Mouse (Mus musculus) cortical plate, adult 2 months (tissue): ENCODE measurements around the gene Emc10. TPM values are rescaled to one million over a fixed set of nuclear protein-coding genes. Genes with fewer than 3 reads are reported as not detected.
A peak's percentile ranks its signal among the peaks of the same experiment; 100 is the strongest.

ENCODE experiments used
- H3K27ac ChIP-seq: fragments of 200-500 bp; 2 replicates; pipeline ENCODE4 v1.5.1; 2012; ENCODE audit warnings: low read length, control low read depth, inconsistent platforms; ENCODE audit not compliant: insufficient read depth
- H3K4me1 ChIP-seq: fragments of 200-500 bp; 2 replicates; pipeline ENCODE4 v1.6.1; 2011; ENCODE audit warnings: low read length; ENCODE audit not compliant: control insufficient read depth, insufficient read depth
- H3K4me3 ChIP-seq: fragments of 200-500 bp; 2 replicates; pipeline ENCODE4 v1.5.1; 2011; ENCODE audit warnings: mild to moderate bottlenecking, low read length, control low read depth; ENCODE audit not compliant: insufficient read depth
- CTCF ChIP-seq: fragments of 200-500 bp; IDR thresholded peaks from 2 replicates; pipeline ENCODE4 v1.5.1; 2011; ENCODE audit warnings: mild to moderate bottlenecking, control low read depth, low read length; ENCODE audit not compliant: insufficient read depth; ENCODE audit errors: extremely low read depth
- POLR2A ChIP-seq: fragments of 200-500 bp; IDR thresholded peaks from 2 replicates; pipeline ENCODE4 v1.6.1; 2011; ENCODE audit warnings: mild to moderate bottlenecking, low read length, control low read depth; ENCODE audit not compliant: insufficient read depth; ENCODE audit errors: extremely low read depth
- polyA plus RNA-seq: library from polyadenylated mRNA; depleted of rRNA; stranded (reverse); fragments of >200 nt; gene quantifications from 2 replicates; pipeline ENCODE4 v1.2.3, GENCODE M21; 2012

Gene Emc10
- polyA plus RNA-seq, 1 experiment: 308 TPM

DNA sequence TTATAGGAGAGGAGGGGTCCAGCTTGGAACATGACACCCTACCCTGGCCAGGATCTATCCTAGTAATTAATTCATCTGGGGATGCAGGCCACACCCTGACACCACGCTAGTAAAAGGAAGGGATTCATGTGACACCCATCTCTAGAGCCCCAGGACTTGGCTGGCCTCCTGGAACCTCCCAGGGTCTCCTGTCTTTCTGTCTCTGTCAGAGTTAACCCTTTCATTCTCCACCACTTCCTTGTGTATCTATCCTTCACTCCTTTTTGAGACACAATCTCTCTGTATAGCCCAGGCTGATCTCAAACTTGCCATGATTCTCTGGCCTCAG, 23.8 kb downstream of the Emc10 start:
- Histone ChIP-seq H3K27ac (peak overlapping the region; percentile 93), H3K4me3 (no peak overlapping the region), H3K4me1 (peaks cover 2% of the 10 kb centered on the region; the same call in 1 of the 2 replicates)
- TF ChIP-seq POLR2A (no peak), CTCF (no peak)

DNA sequence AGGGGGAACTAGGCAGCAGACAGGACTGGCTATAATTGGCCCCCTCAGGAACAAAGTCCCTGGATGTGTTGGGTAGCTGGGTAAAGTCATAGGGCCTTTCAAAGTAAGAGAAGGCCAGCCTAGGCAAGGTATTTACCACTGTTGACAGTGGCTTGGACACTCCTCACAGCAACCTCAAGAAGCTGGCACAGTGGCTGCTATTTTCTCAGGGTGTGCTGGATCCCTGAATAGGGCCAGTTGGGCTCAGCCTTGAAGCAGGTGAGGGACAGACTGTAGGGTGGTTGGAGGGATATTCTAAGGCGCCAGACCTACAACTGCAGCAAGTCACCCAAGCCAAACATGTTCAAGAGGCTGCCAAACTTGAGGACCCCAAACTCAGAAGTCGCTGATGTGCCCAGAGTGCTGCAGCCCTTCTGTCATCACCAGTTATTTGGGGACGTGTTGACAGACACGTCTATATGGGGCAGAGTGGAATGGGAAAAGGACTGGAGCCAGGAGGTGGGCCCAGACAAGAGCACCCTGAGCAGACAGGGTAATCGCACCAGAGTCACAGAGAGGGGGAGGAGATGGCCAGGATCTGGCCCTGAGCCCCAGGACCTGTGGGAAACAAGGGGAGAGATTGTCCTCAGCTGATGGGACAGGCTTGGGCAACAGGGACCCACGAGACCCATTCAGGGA, 24.3 kb downstream of the Emc10 start:
- Histone ChIP-seq H3K4me1 (peaks cover 2% of the 10 kb centered on the region; the same call in 1 of the 2 replicates), H3K27ac (peak overlapping the region; percentile 41; the same call in 1 of the 2 replicates), H3K4me3 (no peak overlapping the region)
- TF ChIP-seq CTCF (no peak), POLR2A (0 out of 2 replicates have a peak, but pooled peaks have one; percentile 23)

DNA sequence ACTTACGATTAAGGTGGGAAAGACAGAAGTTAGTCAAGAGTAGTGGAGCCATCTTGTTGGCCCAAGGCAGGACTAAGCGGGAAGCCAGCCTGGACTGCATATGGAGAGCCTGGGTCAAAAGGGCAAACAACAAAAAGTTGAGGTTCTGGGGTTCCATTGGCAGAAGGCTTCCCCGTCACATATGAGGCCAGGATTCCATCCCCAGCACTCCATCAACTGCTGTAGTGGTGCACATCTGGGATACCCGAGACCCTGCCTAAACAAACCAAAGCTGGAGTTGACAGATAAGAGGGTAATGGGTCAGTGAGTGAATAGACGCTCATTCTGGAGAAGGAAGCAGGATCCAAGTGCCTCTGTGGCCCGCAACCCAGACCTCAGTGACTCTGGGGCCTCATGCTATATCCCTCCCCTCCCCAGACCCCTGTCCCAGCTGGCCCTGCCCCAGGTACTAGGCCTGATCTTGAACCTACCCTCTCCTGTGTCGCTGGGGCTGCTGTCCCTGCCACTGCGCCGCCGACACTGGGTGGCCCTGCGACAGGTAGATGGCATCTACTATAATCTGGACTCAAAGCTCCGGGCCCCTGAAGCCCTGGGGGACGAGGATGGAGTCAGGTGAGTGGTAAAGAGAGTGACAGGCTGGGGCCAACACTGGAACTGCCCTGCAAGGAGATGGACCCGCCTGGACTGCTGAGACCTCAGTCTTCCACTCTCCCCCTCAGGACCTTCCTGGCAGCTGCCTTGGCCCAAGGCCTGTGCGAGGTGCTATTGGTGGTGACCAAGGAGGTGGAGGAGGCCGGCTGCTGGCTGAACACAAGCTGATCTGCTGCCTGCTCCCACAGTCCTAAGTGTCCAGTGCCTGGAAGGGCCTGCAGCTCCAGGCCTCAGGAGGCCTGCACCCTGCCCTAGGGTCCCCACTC, 25.4 kb downstream of the Emc10 start:
- Histone ChIP-seq H3K27ac (no peak overlapping the region), H3K4me1 (peaks cover 2% of the 10 kb centered on the region; the same call in 1 of the 2 replicates), H3K4me3 (no peak overlapping the region)
- TF ChIP-seq CTCF: no peak
- TF ChIP-seq POLR2A: 0 out of 2 replicates have a peak, but pooled peaks have one; percentile 6

DNA sequence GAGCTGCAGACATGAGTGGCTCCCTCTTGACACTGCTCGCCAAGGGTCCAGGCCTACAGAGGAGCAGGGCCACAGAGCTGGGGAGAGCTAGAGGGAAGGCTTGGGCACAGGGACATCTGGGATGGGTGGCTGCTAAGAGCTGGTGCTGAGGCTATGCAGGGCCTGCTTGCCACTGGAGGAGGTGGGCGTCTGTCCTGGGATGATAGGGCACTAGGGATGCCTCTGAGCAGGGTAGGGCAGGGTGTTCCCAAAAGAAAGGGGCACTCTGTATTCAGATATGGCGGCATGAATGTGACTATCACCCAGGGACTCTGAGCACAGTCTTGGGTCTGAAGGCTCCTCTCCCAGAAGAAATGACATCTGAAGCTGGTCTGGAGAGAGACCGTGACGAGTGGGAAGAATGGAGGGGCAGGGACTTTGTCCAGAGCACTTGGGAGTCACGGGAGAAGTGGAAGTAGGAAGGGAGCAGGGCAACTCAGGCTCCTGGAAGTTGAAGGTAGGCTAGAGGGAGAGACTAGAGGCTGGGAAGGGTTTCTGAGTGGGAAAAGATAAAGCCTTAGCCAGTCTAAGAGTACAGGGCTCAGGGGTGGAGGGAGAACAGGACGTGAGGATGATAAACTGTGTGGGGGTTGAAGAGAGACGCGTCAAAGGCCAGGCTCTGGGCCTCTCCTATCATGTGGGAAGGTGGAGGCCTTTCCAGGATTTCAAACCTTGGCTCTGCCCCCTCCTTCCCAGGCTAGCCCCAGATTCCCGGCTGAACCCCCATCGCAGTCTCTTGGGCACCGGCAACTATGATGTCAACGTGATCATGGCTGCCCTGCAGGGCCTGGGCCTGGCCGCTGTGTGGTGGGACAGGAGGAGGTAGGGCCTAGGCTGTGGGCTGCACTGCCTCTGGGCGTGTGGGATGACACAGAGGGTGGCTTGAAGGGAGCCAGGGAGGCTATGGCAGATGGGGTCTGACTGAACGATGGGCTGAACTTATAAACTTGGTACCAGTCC, 26.4 kb downstream of the Emc10 start:
- H3K27ac ChIP-seq: peak overlapping the region; percentile 40; the same call in 1 of the 2 replicates
- 0 out of 2 replicates have a peak, but pooled peaks cover 2% of the 10 kb centered on the region for H3K4me1 ChIP-seq
- no peak overlapping the region for H3K4me3 ChIP-seq
- TF ChIP-seq POLR2A (no peak), CTCF (no peak)

DNA sequence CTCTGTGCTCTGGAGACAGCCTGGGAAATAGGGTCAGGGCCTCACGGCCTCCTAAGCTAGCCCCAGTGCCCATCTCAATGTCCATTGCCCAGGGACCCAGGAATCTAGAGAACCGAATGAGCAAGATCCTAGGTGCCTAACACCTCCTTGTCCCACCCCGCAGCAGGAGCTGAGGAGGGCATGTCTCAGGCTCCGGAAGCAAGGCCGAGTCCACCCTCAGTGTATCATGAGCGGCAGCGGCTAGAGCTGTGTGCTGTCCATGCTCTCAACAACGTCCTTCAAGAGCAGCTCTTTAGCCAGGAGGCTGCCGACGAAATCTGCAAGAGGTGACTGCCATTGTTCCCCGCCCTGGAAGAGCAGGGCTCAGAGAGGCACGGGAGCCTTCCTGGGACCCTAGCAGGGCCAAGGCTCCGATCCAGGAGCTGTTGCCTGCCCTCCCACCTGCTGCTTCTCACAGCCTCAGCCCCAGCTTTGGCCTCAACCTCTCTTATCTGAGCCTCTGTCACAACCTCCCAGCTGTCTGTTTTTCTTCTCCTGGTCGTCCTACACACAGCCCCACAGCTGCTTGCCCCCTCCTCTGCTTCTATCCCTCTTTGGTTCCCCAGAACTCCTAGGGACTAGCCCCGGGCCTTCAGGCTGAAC, 27.6 kb downstream of the Emc10 start:
- peak overlapping the region; percentile 58 for H3K27ac ChIP-seq
- H3K4me3 ChIP-seq: peak overlapping the region; percentile 52
- peaks cover 8% of the 10 kb centered on the region; the same call in 1 of the 2 replicates for H3K4me1 ChIP-seq
- TF ChIP-seq POLR2A (no peak), CTCF (no peak)

DNA sequence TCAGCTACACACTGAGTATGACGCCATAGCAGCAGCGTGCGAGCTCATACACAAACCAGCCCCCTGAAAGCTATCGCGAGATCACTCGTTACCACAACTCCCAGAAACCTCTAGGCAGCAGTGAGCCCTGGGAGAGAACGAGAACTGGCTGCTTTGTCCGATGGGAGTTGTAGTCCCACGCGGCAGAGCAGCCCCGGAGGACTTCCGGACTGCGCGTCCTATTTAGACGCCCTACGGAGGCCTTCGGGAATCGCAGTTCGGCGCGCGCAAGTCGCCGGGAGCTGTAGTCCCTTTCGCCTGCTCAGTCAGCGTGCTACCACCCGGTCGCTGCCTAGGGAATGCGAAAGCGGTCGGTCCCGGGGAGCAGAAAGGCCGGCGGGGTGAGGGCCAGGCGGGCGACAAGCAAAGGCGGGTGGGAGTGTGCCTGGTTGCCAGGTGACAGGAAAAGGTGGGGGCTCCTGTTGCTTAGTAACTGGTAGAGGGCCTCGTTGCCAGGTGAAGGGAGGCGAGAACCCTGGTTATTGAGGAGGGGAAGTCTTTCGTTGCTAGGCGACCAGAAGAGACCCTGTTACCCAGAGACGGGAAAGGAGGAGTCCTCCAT, 28.4 kb downstream of the Emc10 start, which contains the start of gene Josd2:
Josd2 (plus strand) TSS at position 170 of the 601 bp plus-strand sequence.
- Histone ChIP-seq H3K27ac (peak within 1 kb of the TSS; percentile 58), H3K4me1 (peaks cover 7% of the 10 kb centered on the region; the same call in 1 of the 2 replicates), H3K4me3 (peak within 1 kb of the TSS; percentile 52)
- TF ChIP-seq CTCF (no peak), POLR2A (peak; percentile 94)

DNA sequence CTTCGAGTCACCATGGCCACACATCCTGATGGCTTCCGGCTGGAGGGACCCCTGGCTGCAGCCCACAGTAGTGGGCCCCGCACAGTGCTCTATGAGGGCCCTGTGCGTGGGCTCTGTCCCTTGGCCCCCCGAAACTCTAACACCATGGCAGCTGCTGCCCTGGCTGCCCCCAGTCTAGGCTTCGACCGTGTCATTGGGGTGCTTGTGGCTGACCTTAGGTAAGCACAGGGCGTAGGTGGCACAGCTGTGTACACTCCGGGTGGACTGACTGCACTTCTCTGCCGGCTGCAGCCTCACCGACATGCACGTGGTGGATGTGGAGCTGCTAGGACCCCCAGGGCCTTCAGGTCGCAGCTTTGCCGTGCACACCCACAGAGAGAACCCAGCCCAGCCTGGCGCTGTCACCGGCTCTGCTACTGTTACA, 29.4 kb downstream of the Emc10 start:
- TF ChIP-seq POLR2A: no peak
- Histone ChIP-seq H3K4me1 (peaks cover 6% of the 10 kb centered on the region; the same call in 1 of the 2 replicates), H3K4me3 (no peak overlapping the region)

More for the DNA sequence above, 29.4 kb downstream of the Emc10 start:
- H3K27ac ChIP-seq: 0 out of 2 replicates have a peak overlapping the region, but pooled peaks have one; percentile 13
